Mouse (Mus musculus) brown adipose tissue, adult 24 weeks (tissue): ENCODE measurements around the gene Gm44511. TPM values are rescaled to one million over a fixed set of nuclear protein-coding genes. Genes with fewer than 3 reads are reported as not detected.

Experiments used
- H3K27ac ChIP-seq: fragments of 200-500 bp; replicated peaks from 2 replicates; pipeline ENCODE4 v1.5.1; 2012; ENCODE audit warnings: low read depth, mild to moderate bottlenecking, low read length
- H3K4me1 ChIP-seq: fragments of 200-500 bp; 2 replicates; pipeline ENCODE4 v1.6.1; 2012; ENCODE audit warnings: low read length, mixed read lengths; ENCODE audit not compliant: control insufficient read depth, insufficient read depth, insufficient read length
- H3K4me3 ChIP-seq: fragments of 200-500 bp; 2 replicates; pipeline ENCODE4 v1.5.1; 2012; ENCODE audit warnings: low read depth, mild to moderate bottlenecking, low read length, moderate library complexity; ENCODE audit not compliant: insufficient read depth
- polyA plus RNA-seq: library from polyadenylated mRNA; stranded (reverse); fragments of >200 nt; gene quantifications from 2 replicates; pipeline ENCODE4 v1.2.4, GENCODE M21; 2012; ENCODE audit not compliant: missing spikeins, insufficient read depth, insufficient read length

Gm44511 gene
- polyA plus RNA-seq = not detected in 2 replicates

- no peak within 1 kb of the TSS for H3K4me3 ChIP-seq
- no peak within 1 kb of the TSS for H3K27ac ChIP-seq
- H3K4me1 ChIP-seq = no peaks in the 10 kb centered on the region
These were observed at the start of gene Gm44511, which contains the start of gene Klrb1b for GRCm38 (mm10) chr6:128826132-128826531. TSS of gene Gm44511 (minus strand) at chr6:128826315. TSS of gene Klrb1b (minus strand) at chr6:128826331.

- no peak overlapping the region for H3K4me3 ChIP-seq
- H3K27ac ChIP-seq = no peak overlapping the region
- no peaks in the 10 kb centered on the region for H3K4me1 ChIP-seq
These were observed 45.9 kb upstream of the Gm44511 start for GRCm38 (mm10) chr6:128871910-128872610.

- Histone ChIP-seq H3K4me3 (no peak overlapping the region), H3K27ac (no peak overlapping the region), H3K4me1 (no peaks in the 10 kb centered on the region)
These were observed 42.7 kb upstream of the Gm44511 start for GRCm38 (mm10) chr6:128868861-128869260.

- H3K4me1 ChIP-seq = peaks cover 6% of the 10 kb centered on the region
- H3K27ac ChIP-seq = no peak overlapping the region
- H3K4me3 ChIP-seq = no peak overlapping the region
These were observed 31.9 kb upstream of the Gm44511 start for GRCm38 (mm10) chr6:128857976-128858375.

- no peak overlapping the region for H3K4me3 ChIP-seq
- H3K4me1 ChIP-seq = peaks cover 6% of the 10 kb centered on the region
- H3K27ac ChIP-seq = peak overlapping the region; percentile 20; the same call in 1 of the 2 replicates
These were observed 30.1 kb upstream of the Gm44511 start for GRCm38 (mm10) chr6:128856250-128856649.

- Histone ChIP-seq H3K27ac (0 out of 2 replicates have a peak overlapping the region, but pooled peaks have one; percentile 5), H3K4me1 (peaks cover 6% of the 10 kb centered on the region), H3K4me3 (no peak overlapping the region)
These were observed 29.4 kb upstream of the Gm44511 start for GRCm38 (mm10) chr6:128855477-128855876.

- peaks cover 6% of the 10 kb centered on the region for H3K4me1 ChIP-seq
- H3K4me3 ChIP-seq = no peak overlapping the region
- H3K27ac ChIP-seq = no peak overlapping the region
These were observed 28.8 kb upstream of the Gm44511 start for GRCm38 (mm10) chr6:128854895-128855294.

GRCm38 (mm10) chr6:128854024-128854820, 28.1 kb upstream of the Gm44511 start:
- Histone ChIP-seq H3K27ac (no peak overlapping the region), H3K4me1 (peaks cover 6% of the 10 kb centered on the region), H3K4me3 (no peak overlapping the region)

GRCm38 (mm10) chr6:128852766-128853165, 26.7 kb upstream of the Gm44511 start:
- Histone ChIP-seq H3K27ac (no peak overlapping the region), H3K4me3 (no peak overlapping the region), H3K4me1 (peaks cover 6% of the 10 kb centered on the region)

- Histone ChIP-seq H3K4me3 (no peak overlapping the region), H3K27ac (peak overlapping the region; percentile 54), H3K4me1 (peaks cover 3% of the 10 kb centered on the region)
These were observed 25.0 kb upstream of the Gm44511 start for GRCm38 (mm10) chr6:128851151-128851550.

GRCm38 (mm10) chr6:128850671-128851070, 24.6 kb upstream of the Gm44511 start:
- peak overlapping the region; percentile 54 for H3K27ac ChIP-seq
- H3K4me3 ChIP-seq = no peak overlapping the region
- H3K4me1 ChIP-seq = peaks cover 3% of the 10 kb centered on the region

- H3K4me1 ChIP-seq = no peaks in the 10 kb centered on the region; the same call in 1 of the 2 replicates
- no peak overlapping the region for H3K27ac ChIP-seq
- H3K4me3 ChIP-seq = no peak overlapping the region
These were observed 23.8 kb upstream of the Gm44511 start for GRCm38 (mm10) chr6:128849902-128850301.

GRCm38 (mm10) chr6:128847401-128847800, 21.3 kb upstream of the Gm44511 start:
- Histone ChIP-seq H3K4me1 (peaks cover 3% of the 10 kb centered on the region; the same call in 1 of the 2 replicates), H3K27ac (no peak overlapping the region), H3K4me3 (no peak overlapping the region)

- peaks cover 3% of the 10 kb centered on the region; the same call in 1 of the 2 replicates for H3K4me1 ChIP-seq
These were observed 20.0 kb upstream of the Gm44511 start for GRCm38 (mm10) chr6:128845998-128846542.

GRCm38 (mm10) chr6:128845319-128845979, 19.3 kb upstream of the Gm44511 start:
- Histone ChIP-seq H3K4me3 (0 out of 2 replicates have a peak overlapping the region, but pooled peaks have one; percentile 10), H3K4me1 (peaks cover 3% of the 10 kb centered on the region; the same call in 1 of the 2 replicates), H3K27ac (no peak overlapping the region)

More at GRCm38 (mm10) chr6:128845998-128846542, 20.0 kb upstream of the Gm44511 start:
- Histone ChIP-seq H3K4me3 (no peak overlapping the region), H3K27ac (no peak overlapping the region)
